Mouse (Mus musculus): ENCODE data around the gene Hace1.
"Not testable (repeated sequence)": the region's sequence is repeated elsewhere in the genome, so short reads cannot be mapped to it uniquely, and the experiment has no call there.

- not testable (repeated sequence) for TF ChIP-seq CTCF (IDR thresholded peaks at IDR 0.05; ENCODE audit: borderline replicate concordance, insufficient read depth, low read depth, low read length); POLR2A (IDR thresholded peaks at IDR 0.05; ENCODE audit: borderline replicate concordance, insufficient read depth, low read length)
These were observed 40.3 kb upstream of the Hace1 start for GRCm38 (mm10) chr10:45537334-45537733.
